Mouse (Mus musculus) hindbrain, embryonic 14.5 days (tissue): ENCODE results near the gene Nps. TPM values are rescaled to one million over a fixed set of nuclear protein-coding genes. Genes with fewer than 3 reads are reported as not detected.
"Not testable (repeated sequence)": the region's sequence is repeated elsewhere in the genome, so short reads cannot be mapped to it uniquely, and the experiment has no call there.

Experiments
- ATAC-seq: fragments of 200-750 bp; cut with Nextera tagmentation; 2 replicates; pipeline ENCODE4 v1.8.0; 2017; ENCODE audit warnings: moderate number of reproducible peaks, mild to moderate bottlenecking, moderate TSS enrichment, moderate library complexity; ENCODE audit not compliant: low FRiP score
- DNase-seq: peaks from one replicate; pipeline ENCODE4 v3.0.0-alpha.2; 2015; ENCODE audit warnings: low spot score
- H3K27ac ChIP-seq: fragments of 300-500 bp; sonication (generic); 2 replicates; pipeline ENCODE4 v1.5.1; 2014; ENCODE audit warnings: mild to moderate bottlenecking, moderate library complexity
- H3K27me3 ChIP-seq: fragments of 300-500 bp; sonication (generic); 2 replicates; pipeline ENCODE4 v1.6.1; 2014; ENCODE audit warnings: mild to moderate bottlenecking, low read length, mixed read lengths; ENCODE audit not compliant: control insufficient read depth, insufficient read depth
- H3K36me3 ChIP-seq: fragments of 300-500 bp; sonication (generic); replicated peaks from 2 replicates; pipeline ENCODE4 v1.6.1; 2014; ENCODE audit not compliant: control insufficient read depth, insufficient read depth
- H3K4me1 ChIP-seq: fragments of 300-500 bp; sonication (generic); replicated peaks from 2 replicates; pipeline ENCODE4 v1.6.1; 2014; ENCODE audit warnings: antibody characterized with exemption, low read length, mixed read lengths; ENCODE audit not compliant: control insufficient read depth, insufficient read depth
- H3K4me2 ChIP-seq: fragments of 300-500 bp; sonication (generic); replicated peaks from 2 replicates; pipeline ENCODE4 v1.6.1; 2014; ENCODE audit warnings: mild to moderate bottlenecking, moderate library complexity
- H3K4me3 ChIP-seq: fragments of 300-500 bp; sonication (generic); replicated peaks from 2 replicates; pipeline ENCODE4 v1.5.1; 2014; ENCODE audit warnings: mild to moderate bottlenecking, low read length
- H3K9ac ChIP-seq: fragments of 300-500 bp; sonication (generic); 2 replicates; pipeline ENCODE4 v1.6.1; 2014
- H3K9me3 ChIP-seq: fragments of 300-500 bp; sonication (generic); 2 replicates; pipeline ENCODE4 v1.6.1; 2016; ENCODE audit warnings: low read length; ENCODE audit not compliant: control insufficient read depth
- WGBS: fragments of 180-500 bp; shearing (Covaris S2); extraction: QIAGEN DNeasy Blood & Tissue Kit; methylation state at CpG from one replicate; pipeline ENCODE4 v1.1.7; 2014; 5-methylcytosine and 5-hydroxymethylcytosine counted together
- polyA plus RNA-seq: library from polyadenylated mRNA; unstranded; fragments of >200 nt; fragmentation: Nextera tagmentation; extraction: Ambion mirVana; gene quantifications from 2 replicates; pipeline ENCODE4 v1.2.1, GENCODE M21; 2014

The Nps gene
- not detected in 2 replicates for polyA plus RNA-seq

GRCm38 (mm10) chr7:135258053-135258753, at the start of gene Nps:
Gene Nps (plus strand): TSS chr7:135258703.
- H3K4me2 ChIP-seq, H3K9me3 ChIP-seq, H3K27me3 ChIP-seq, DNase-seq, H3K27ac ChIP-seq, H3K9ac ChIP-seq, H3K4me1 ChIP-seq, H3K36me3 ChIP-seq, ATAC-seq, H3K4me3 ChIP-seq: not testable (repeated sequence)
- WGBS, result 93% methylated on average over 19 of the region's 19 CpGs

GRCm38 (mm10) chr7:135208947-135209567, 49.4 kb upstream of the Nps start:
- Histone ChIP-seq H3K4me3 (no peak overlapping the region), H3K36me3 (no peaks in the 10 kb centered on the region), H3K27me3 (no peaks in the 10 kb centered on the region), H3K4me2 (no peak overlapping the region), H3K9me3 (no peaks in the 10 kb centered on the region), H3K4me1 (no peaks in the 10 kb centered on the region), H3K27ac (no peak overlapping the region), H3K9ac (no peak overlapping the region)
- DNase-seq (no peak), ATAC-seq (no peak)
- WGBS, result 84% methylated on average over 6 of the region's 6 CpGs

GRCm38 (mm10) chr7:135210296-135210695, 48.2 kb upstream of the Nps start:
- no peaks in the 10 kb centered on the region for H3K9me3 ChIP-seq
- no peaks in the 10 kb centered on the region for H3K4me1 ChIP-seq
- no peak for ATAC-seq
- H3K4me3 ChIP-seq, result no peak overlapping the region
- H3K27me3 ChIP-seq, result no peaks in the 10 kb centered on the region
- H3K9ac ChIP-seq, result no peak overlapping the region
- H3K36me3 ChIP-seq, result no peaks in the 10 kb centered on the region
- no peak for DNase-seq
- H3K4me2 ChIP-seq, result no peak overlapping the region
- no peak overlapping the region for H3K27ac ChIP-seq

DNA sequence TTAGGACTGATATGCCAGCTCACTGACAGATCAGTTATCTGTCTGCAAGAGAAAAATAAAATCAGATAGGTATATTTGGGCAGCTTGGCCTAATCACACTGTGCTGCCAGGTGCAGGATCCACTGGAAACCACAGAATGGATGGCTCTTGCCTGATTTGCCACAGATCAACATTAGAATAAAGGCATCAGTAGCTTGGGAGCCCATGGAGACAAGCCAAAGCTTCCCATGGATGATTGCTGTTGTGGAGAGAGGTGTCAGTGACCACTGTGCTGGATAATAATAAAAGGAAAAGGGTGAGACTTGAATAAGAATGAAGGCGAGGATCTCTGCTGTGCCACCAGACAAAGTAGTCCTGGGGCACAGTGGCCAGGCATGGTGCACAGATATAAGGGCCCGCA, 47.7 kb upstream of the Nps start:
- H3K27ac ChIP-seq, result no peak overlapping the region

GRCm38 (mm10) chr7:135212505-135212904, 46.0 kb upstream of the Nps start:
- WGBS, result 56% methylated on average over 2 of the region's 2 CpGs
- DNase-seq (no peak), ATAC-seq (no peak)
- H3K4me2 ChIP-seq, result no peak overlapping the region
- H3K27ac ChIP-seq, result no peak overlapping the region
- no peaks in the 10 kb centered on the region for H3K4me1 ChIP-seq
- no peaks in the 10 kb centered on the region for H3K9me3 ChIP-seq
- no peak overlapping the region for H3K4me3 ChIP-seq
- H3K9ac ChIP-seq, result no peak overlapping the region
- no peaks in the 10 kb centered on the region for H3K27me3 ChIP-seq
- no peaks in the 10 kb centered on the region for H3K36me3 ChIP-seq

More for the DNA sequence above, 47.7 kb upstream of the Nps start:
- H3K27me3 ChIP-seq, result no peaks in the 10 kb centered on the region
- no peaks in the 10 kb centered on the region for H3K9me3 ChIP-seq
- 77% methylated on average over 2 of the region's 2 CpGs for WGBS
- ATAC-seq (no peak), DNase-seq (no peak)
- H3K36me3 ChIP-seq, result no peaks in the 10 kb centered on the region
- no peak overlapping the region for H3K9ac ChIP-seq
- no peaks in the 10 kb centered on the region for H3K4me1 ChIP-seq
- no peak overlapping the region for H3K4me2 ChIP-seq
- no peak overlapping the region for H3K4me3 ChIP-seq

- no peak overlapping the region for H3K9ac ChIP-seq
- no peak overlapping the region for H3K27ac ChIP-seq
- H3K9me3 ChIP-seq, result no peaks in the 10 kb centered on the region
- no peaks in the 10 kb centered on the region for H3K27me3 ChIP-seq
- 91% methylated on average over 2 of the region's 2 CpGs for WGBS
- DNase-seq, result no peak
- H3K36me3 ChIP-seq, result no peaks in the 10 kb centered on the region
- no peaks in the 10 kb centered on the region for H3K4me1 ChIP-seq
- H3K4me2 ChIP-seq, result no peak overlapping the region
- no peak for ATAC-seq
- H3K4me3 ChIP-seq, result no peak overlapping the region
Measured at GRCm38 (mm10) chr7:135221475-135221874, 37.0 kb upstream of the Nps start.

DNA sequence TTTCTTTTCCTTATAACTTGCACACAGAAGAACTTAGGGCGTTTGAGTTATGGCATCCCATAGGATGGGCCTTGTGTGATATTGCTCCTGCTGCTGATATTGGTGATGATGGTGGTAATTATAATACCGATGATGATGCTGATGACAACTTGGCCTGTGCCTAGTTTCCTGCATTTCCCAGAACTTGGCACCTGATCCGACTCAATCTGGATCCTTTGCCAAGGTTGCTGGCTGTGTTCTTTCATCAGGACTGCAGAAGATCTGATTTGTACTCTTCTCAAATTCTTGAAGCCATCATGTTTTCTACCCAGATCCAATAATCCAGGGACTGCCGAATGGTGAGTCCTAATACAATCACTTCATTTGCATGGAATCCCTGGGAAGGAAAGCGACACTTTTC, 32.5 kb upstream of the Nps start:
- Histone ChIP-seq H3K36me3 (no peaks in the 10 kb centered on the region), H3K9me3 (no peaks in the 10 kb centered on the region), H3K4me1 (no peaks in the 10 kb centered on the region), H3K4me3 (no peak overlapping the region), H3K27ac (no peak overlapping the region), H3K27me3 (no peaks in the 10 kb centered on the region), H3K4me2 (no peak overlapping the region), H3K9ac (no peak overlapping the region)
- ATAC-seq, result no peak
- DNase-seq, result no peak
- WGBS, result 87% methylated on average over 5 of the region's 5 CpGs

- ATAC-seq (no peak), DNase-seq (no peak)
- Histone ChIP-seq H3K4me2 (no peak overlapping the region), H3K27me3 (no peaks in the 10 kb centered on the region), H3K4me1 (0 out of 2 replicates have a peak, but pooled peaks cover 3% of the 10 kb centered on the region), H3K27ac (no peak overlapping the region), H3K36me3 (no peaks in the 10 kb centered on the region), H3K4me3 (no peak overlapping the region), H3K9me3 (no peaks in the 10 kb centered on the region), H3K9ac (no peak overlapping the region)
- 65% methylated on average over 3 of the region's 3 CpGs for WGBS
Measured at GRCm38 (mm10) chr7:135237152-135237551, 21.4 kb upstream of the Nps start.

GRCm38 (mm10) chr7:135239441-135239840, 19.1 kb upstream of the Nps start:
- Histone ChIP-seq H3K4me3 (no peak overlapping the region), H3K9me3 (no peaks in the 10 kb centered on the region), H3K27me3 (no peaks in the 10 kb centered on the region), H3K4me1 (0 out of 2 replicates have a peak, but pooled peaks cover 3% of the 10 kb centered on the region), H3K9ac (no peak overlapping the region), H3K4me2 (no peak overlapping the region), H3K36me3 (no peaks in the 10 kb centered on the region), H3K27ac (no peak overlapping the region)
- 86% methylated on average over 4 of the region's 4 CpGs for WGBS
- no peak for ATAC-seq
- DNase-seq, result no peak
